Mouse (Mus musculus) layer of hippocampus, adult 9-11 months (tissue): ENCODE results near the gene Snx18.

Experiments used
- DNase-seq: peaks from one replicate; pipeline ENCODE4 v3.0.0; 2022

Gene Snx18

DNA sequence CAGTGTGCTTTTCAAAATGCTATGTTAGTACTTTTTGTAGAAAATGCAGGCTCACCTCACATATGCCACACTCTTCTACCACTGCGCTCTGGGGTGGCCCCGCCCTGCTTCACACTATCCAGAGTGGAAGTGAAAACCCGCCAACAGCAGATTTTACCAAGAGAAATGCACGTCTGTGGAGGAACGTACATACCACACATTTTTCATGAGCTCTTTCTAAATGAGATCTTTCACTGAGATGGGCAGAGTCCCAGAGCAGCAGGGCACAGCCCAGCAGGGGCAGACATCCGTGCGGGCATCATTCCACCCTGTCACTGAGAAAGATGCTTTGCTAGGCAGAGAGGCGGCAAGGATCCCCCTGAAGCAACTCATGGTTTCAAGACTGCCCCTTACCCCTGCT is 22.4 kb downstream of the Snx18 start:
- DNase-seq, result no peak

DNA sequence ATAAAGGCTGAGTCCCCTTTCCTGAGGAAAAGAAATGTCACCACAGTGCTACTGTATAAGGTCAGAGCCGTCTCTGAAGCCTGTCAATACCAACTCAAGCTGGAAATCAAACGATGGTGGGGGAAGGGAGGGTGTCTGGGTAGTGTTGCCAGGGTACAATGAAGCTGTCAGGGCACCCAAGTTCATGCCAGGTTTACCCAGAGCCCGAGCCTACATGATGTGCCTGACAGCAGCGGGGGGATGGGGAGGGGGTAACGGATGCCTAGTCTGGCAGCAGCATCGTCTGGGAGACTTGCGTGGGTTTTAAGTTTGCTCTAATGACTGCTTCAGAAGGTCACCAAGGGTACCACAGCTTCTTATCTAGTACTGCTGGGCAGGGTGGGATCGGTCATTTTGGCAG is 23.1 kb downstream of the Snx18 start:
- DNase-seq, result no peak

DNA sequence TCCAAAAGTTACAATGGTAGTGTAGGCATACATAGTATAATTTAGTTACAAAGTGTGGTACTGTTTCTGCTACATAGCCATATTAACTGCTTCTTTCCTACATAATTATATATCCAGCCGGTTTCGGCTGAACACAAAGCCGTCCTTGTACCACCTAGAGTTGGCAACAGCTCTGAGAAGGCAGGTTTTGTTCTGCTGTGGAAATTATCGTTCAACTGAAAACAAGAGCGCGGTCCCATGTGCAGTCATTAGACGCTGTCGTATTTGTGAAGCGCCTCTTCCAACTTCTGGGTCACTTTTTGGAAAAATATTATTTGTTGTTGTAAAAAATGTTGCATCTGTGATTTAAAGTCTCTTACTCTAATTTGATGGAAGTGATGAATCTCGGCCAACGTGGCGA is 24.0 kb downstream of the Snx18 start:
- DNase-seq, result no peak

DNA sequence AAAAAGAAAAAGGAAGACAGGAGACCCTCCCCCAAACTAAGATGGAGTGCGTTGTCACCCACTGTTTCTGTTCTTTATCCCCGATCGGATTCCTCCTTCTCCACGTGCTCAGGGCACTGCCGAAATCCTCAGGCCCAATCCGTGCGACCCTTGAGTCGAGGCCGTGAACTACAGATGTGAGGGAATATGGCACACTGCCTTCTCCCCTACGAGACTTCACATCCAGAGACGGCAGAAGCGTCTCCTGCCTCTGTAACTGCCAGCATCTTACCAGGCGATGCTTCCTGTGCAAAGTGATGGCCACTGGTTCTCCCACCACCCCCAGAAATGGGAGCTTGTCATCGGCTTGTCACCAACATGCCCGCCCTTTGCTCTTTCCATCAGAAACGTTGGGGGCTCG is 24.7 kb downstream of the Snx18 start:
- DNase-seq, result no peak

DNA sequence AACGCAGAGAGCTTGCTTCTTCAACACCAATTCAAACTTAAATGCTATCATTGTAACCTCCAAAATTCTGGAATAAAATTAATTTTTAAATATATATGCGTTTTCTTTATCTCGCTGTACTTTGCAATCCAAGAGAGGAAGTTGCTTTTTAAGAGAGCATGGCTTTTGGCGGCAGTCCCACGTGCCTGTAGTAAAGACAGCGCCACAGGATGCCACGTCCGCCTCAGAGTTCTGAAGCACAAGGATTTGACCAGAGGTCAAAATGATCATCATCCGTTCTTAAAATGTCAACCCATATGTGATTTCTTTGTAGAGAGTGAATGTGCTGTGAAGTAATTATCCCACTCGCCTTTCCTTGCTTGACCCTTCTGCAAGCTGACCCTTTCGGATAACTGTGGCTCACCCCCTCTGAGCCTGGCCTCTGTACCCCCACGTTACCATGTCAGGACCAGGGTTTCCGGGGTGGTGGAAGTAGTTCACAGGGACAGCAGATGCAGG is 25.6 kb downstream of the Snx18 start:
- DNase-seq, result no peak

DNA sequence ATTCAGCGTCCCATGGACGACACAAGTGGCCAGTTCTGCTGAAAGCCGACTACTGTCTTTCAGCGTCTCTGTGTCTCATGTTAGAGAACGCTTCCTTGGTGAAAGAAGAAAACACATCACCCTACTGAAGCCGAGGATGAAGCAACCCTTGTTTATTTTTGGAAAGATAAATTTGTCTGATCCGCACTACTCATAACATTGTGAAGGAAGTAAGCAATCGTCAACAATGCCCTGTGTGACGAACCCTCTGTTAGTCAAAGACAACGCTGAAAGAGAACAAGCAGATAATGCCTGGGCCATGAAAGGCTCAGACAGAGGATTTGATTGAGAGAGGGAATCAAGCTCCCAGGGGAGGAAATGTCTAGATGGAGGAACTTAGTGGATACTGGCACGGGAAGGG is 27.0 kb downstream of the Snx18 start:
- no peak for DNase-seq

DNA sequence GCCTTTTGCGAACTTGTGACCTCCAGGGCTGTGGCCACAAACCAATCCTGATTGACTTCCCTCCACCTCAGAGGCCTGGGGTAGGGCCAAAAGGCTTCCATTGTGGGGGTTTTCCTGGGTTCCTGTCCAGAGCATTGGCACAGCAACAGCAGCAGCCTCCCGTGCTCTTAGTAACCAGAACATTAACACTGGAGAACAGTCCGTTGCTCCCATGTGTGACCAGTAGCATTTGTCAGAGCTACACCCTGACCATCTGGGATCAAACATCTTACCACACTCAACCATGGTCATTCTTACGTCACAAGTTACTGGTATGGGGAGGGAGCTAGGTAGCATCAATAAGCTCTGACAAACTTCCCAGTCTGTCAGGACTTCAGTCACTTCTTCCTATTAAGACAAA is 28.1 kb downstream of the Snx18 start:
- no peak for DNase-seq

DNA sequence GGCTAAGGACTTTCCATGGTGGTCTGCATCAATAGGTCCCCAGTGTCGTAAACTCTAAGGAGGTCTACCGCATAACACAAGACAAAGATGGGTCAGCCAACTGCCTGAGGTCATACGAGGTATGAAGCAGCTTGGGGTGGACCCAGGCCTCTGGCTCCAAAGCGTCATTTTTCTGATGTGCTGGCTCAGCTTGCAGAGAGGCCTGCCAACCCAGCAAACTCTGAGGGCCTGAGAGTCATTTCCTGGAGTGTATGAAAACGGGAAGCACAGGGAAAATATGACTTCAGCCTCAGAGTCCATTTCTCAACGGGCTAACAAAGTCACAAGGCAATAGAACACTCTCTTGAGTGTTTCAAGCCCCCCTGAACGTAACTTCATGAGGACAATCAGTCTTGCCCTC is 28.9 kb downstream of the Snx18 start:
- DNase-seq, result no peak

DNA sequence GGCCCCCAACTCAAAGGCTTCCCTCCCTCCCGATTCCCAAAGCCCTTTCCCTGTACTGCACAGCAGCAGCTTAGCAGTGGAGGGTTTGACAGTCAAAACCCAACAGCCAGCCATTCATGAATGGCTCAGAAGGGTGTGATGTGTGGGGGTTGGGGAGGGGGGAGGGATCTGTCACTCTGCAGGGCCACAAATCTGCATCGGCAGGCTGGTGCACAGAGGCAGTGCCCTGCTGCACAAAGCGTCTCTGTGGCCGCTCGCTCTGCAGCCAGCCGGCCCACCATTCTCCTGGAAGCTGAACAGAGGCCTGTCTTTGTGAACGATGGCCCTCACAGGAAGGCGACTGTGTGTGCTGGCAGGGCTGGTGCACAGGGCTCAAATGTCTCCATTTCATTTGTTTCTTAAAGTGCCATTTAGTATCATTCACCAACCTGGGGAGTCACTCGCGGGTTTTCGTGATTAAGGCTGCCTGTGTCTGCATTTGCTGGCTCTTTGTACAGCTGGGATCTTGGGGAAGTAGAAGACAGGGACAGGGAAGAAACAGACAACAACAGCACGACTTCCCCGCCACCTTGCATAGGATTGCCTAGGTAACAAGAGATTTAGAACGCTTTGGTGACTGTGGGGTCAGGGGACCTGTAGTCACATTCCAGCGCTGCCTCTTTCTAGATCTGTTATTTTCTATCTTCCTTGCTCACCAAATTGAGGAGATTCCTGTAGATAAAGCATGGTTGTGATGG is 31.0 kb downstream of the Snx18 start:
- DNase-seq, result peak; percentile 88

DNA sequence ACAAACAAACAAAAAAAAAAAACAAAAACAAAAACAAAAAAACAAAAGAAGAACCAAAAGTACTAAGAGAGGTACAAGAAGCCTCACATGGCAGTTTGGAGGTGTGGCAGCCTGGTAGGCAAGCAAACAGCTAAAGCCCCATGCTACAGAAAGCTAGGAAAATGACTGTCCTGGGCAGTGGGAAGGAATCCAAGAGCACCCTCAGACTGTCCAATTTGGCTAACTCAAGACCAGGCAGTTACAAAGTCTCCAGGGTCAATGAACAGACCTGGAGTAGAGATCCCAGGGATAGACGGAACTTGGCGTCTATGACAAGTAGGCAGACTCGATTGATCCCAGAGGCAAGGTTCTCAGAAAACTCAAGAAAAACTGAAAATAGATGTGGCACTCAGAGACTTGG is 32.8 kb downstream of the Snx18 start:
- no peak for DNase-seq

DNA sequence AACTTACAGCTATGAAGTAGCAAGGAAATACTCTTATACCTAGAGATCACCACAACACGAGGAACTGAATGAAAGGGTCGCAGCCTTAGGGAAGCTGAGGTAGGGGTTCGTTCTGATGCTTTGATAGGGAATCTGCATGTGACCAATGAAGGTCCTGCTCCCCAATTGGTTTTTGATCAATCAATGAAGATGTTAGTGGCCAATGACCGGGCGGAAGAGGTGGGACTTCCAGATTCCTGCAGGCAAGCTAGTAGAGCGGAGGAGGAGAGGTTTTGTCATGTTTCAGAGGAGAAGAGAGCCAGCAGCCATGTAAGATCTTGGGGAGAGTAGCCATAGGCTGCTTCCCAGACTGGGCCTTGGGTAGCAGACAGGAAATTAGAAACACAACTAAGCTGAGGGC is 33.9 kb downstream of the Snx18 start:
- DNase-seq, result no peak

DNA sequence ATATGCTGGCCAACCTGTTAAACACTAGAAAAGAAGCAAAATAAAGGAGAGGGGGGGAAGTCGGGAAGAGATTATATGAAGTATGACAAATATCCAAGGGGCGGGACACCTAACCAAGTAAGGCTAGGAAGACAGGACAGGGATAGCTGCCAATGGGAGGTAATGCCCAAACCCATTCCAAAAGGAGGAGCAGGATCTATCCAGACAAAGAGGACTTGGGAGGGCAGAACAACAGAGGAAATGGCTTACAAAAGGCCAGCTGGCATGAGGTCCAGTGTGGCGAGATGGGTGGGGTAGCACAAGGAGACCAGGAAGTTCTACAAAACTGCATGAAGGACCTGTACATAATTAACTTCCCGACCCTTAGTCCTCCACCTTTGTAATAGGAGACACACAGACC is 34.8 kb downstream of the Snx18 start:
- no peak for DNase-seq

DNA sequence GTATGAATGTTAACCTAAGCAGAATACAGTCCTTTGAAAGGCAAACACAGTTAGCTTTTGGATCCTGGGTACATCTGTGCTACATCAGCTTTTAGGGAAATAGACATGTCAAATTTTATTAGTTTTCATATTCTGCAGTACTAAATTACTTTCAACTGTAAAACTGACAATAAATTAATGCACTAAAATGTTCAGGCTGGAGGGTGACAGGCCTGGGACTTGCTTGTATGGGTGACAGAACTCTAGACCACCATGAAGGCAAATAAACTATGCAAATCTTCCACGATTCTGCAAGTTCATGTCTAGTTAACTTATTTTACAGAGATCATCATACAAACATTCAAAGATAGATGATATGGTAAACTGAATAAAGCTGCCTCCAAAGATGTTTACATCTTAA is 36.3 kb downstream of the Snx18 start:
- no peak for DNase-seq

DNA sequence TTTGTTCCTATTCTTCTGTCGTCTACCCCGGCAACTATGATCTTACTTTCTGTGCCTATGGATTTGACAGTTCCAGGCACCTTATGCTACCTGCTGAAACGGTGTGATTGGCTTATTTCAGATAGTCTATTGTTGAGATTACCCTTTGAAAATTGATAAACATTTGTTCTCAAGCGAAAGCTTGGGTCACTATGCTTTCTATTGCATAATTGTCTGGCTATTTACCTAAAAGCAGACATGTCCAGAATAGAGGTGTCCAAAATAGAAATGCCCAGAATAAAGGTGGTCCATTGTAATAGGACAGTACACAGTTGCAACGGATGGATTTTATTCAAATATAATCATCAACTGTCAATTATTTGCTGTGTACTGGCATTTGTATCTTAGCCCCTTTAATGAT is 36.9 kb downstream of the Snx18 start:
- no peak for DNase-seq

DNA sequence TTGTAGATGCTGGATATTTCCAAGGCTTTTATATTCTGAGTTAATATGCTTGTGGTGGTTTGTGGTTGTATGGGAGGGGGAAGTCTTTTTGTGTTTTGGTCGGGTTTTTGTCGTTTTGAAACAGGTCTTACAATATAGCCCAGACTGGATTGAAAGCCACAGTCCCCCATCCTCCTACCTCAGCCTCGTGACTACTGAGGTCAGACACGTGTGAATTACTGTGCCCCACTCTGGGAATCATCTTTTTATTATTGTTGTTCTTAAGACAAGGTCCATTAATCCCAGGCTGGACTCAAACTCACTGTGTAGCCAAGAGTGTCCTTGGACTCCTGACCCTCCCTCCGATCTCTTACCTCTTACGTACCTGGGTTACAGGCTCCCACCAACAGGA is 38.0 kb downstream of the Snx18 start:
- DNase-seq, result no peak

DNA sequence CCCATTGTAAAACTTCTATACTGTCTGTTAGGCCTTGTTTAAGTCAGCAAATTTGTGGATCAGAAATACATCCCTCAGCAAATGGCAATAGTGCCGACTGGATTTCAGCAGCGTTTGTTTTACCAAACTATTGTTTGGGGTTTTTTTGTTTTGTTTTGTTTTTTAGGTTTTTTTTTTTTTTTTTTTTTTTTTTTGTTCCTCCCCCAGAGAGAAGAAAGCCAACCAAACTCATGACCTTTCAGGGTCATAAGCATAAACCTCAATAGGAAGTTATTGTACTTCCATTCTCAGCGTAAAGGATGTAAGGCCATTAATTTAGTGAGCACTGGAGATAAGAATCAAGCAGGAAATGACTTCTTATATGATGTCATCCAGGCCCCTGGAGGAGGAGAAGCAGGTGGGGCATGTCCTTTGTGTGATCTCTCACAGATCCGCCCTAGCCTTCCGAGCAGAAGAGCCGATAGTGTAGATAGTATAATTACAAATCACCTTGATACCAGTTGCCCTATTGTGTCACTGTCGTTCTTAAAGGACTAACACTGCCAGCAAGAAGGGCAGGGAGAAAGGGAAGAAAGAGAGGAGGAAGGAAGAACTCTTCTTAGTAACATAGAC is 38.5 kb downstream of the Snx18 start:
- no peak for DNase-seq

DNA sequence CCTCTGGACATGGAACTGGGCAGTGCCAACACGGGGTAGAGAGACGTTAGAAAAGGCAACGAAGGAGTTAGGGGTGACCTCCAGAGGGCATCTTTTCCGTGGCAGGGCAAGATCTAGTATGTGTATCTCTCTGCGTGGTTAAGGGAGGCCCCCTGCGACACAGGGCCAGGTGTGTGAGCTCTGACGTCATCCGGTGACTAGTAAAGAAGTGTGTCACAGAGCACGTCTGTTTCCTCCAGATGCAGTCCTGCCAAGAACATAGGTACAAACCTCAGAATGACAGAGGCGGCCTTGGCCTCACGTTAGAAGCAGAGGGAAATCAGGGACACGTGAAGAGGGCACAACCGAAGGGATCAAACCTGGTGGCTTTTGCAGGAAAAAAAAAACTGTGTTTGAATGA is 44.1 kb downstream of the Snx18 start:
- no peak for DNase-seq

DNA sequence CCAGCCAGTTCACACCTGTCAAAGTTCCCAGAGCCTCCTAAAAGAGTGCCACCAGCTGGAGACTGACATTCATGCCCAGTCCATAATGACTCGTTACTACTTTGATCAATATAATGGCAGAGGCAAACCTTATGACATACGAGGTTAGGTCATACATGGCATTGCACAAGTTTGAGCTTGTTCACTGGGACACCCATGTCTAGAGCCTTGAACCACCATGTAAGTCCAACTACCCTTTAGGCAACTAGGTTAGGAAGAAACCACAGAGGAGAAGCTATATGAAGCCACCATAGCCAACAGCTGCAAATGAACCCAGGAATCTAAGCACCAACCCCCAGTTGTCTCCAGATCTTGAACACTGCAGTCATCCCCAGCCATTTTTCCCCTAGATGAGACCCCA is 45.0 kb downstream of the Snx18 start:
- no peak for DNase-seq

DNA sequence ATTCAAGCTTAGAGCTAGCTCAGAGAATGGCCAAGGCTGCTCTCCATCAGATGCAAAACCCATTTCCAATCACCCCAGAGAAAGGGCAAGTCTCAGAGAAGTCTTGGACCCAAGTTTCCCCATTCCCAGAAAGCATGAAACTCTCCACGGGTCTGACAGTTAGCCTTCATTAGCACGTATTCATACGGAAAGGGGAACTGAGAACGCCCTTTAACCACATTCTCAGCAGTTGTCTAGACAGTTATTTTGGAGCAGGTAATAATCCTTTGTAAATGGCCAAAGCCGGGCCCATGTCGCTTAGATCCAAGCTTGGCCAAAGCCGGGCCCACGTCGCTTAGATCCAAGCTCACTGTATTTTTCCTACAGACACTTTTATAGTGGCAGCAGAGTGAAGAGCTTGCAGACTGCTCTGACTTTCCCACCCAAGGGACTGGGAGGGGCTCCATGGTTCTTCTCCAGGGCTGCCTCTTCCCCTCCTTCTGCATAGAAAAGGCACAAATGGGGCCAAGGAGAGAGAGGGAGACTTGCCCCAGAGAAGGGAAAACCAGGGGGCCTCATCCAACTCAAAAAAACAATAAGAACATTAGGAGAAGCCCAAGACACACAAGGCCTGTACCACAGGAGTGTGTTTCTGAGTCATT is 46.2 kb downstream of the Snx18 start:
- DNase-seq, result peak; percentile 57

DNA sequence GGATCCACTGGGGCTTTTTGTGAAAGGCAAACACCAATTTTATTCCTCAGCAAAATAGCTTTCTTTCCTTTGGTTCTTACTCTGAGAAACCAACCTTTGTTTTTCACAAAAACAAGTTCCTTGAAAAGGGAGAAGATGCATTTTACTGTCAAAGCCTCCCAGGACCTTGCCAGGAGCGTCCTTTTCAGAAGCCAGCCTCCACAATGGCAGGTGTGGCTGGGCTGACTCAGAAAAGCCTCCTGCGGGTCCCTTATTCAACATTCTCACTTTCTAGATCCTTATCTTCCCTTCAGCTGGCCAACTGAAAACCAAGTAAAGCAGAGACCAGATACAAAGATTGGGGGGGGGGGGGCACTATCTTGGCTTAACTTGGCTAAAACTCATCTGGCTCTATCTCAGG is 48.8 kb downstream of the Snx18 start:
- no peak for DNase-seq

DNA sequence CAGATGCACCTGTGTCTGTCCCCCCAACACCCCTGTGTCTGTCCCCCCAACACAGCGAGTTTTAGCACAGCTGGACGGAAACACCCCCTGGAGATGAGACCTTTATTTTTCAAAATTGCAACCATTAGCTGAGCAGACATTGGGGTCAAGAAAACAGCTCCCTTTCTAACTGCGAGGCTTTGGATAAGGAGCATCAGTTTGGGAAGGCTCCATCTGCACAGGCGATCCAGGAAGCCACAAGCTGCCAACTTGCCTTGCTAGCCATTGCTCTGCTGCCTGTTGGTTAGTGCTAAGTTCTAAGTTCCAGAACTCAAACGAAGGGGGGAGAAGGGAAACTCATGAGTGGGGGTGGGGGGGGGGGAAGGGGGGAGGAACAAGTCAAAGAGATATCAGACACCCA is 51.4 kb downstream of the Snx18 start:
- DNase-seq, result no peak

DNA sequence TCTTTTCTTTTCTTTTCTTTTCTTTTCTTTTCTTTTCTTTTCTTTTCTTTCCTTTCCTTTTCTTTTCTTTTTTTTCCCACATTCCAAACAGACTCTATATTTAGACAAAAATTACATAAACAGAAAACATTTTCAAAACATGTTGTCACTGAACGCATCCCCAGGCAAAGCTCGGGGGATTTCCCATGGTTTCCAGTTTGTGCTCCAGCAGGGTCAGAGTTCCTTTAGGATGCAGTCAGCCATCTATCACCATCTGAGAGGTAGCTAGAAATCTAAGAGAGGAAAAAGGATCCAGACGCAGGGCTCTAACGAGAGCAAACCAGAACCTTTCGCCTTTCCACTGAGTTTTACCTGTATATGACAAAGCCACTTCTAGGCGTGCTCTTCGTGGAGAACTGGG is 52.0 kb downstream of the Snx18 start:
- DNase-seq, result no peak

DNA sequence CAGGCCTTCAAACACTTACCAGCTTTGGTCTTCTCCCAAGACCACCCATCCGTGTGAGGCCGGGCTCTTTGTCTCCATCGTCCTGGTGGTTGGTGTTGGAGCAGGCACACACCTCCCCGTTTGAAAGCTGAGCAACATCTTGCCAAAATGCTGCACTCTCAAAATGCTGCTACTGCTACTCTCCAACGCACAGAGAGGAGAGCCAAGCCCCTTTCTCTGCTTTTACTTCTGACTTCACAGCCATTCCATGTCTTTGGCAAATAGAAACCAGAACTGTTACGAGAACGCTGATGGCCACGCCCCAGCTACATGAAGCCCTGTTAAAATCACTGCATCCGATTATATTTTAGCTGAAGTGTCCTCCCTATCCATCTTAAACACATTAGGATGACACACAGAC is 58.7 kb downstream of the Snx18 start:
- no peak for DNase-seq

DNA sequence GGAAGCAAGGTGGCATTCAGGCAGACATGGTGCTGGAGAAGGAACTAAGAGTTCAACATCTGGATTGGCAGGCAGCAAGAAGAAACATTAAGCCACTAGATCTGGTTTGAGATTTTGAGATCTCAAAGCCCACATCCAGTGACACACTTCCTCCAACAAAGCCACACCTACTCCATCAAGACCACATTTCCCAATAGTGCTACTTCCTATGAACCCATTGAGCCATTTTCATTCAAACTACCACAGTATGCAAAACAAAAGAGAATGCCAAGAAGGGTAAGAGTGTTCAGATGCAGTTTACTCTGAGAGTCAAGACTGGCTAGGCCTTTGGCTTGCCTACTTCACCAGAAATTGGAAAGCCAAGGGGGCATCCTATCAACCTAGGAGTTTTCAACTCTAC is 61.8 kb downstream of the Snx18 start:
- no peak for DNase-seq

DNA sequence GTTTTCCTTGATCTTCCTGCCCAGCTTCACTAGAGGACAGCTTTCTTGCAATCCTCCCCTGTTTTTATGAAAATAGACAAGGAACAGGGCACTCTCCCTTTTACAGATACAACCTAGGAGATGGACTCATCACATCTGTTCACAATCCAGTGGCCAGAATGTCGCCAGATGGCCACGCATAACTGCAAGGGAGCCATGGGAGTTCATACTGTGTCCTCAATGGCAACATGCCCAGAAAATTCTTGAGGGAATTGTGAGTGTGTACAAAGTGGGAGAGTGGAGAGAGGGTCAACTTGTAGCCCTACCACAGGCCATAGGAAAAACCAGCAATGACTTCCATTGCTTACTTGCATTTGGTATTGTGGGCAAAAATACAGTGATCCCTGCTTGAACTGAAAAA is 63.1 kb downstream of the Snx18 start:
- DNase-seq, result no peak
